Mouse (Mus musculus): ENCODE measurements around the gene Rpl41.

GRCm38 (mm10) chr10:128522351-128522750, 26.8 kb downstream of the Rpl41 start:
- TF ChIP-seq CTCF (IDR thresholded peaks at IDR 0.05; ENCODE audit: control insufficient read depth, insufficient read depth, low read length) = no peak
- TF ChIP-seq POLR2A (IDR thresholded peaks at IDR 0.05; ENCODE audit: borderline replicate concordance, control insufficient read depth, low read depth, low read length) = no peak

All from bone marrow, adult 2 months (tissue).